Mouse (Mus musculus) left cerebral cortex, adult 18-20 months (tissue): ENCODE measurements around the gene Olfr1472. TPM values are rescaled to one million over a fixed set of nuclear protein-coding genes. Genes with fewer than 3 reads are reported as not detected.
"Not testable (repeated sequence)": the region's sequence is repeated elsewhere in the genome, so short reads cannot be mapped to it uniquely, and the experiment has no call there.

Source experiments
- DNase-seq, 2 experiments: peaks; one replicate each; pipeline ENCODE4 v3.0.0; 2021 to 2022; ENCODE audit warnings: low spot score in 2 of 2, mixed read lengths in 1 of 2
- long read RNA-seq, 2 experiments: library from polyadenylated mRNA; stranded (forward); transcript quantifications; one replicate each; pipeline ENCODE4 v2.0.0; 2021
- total RNA-seq, 2 experiments: library from RNA; stranded (reverse); gene quantifications; 2 replicates each; pipeline ENCODE4 v1.2.3; 2021

Olfr1472 gene
- not detected for total RNA-seq
- long read RNA-seq, experiment 1, result 0 reads
- long read RNA-seq, experiment 2, result 0 reads

DNA sequence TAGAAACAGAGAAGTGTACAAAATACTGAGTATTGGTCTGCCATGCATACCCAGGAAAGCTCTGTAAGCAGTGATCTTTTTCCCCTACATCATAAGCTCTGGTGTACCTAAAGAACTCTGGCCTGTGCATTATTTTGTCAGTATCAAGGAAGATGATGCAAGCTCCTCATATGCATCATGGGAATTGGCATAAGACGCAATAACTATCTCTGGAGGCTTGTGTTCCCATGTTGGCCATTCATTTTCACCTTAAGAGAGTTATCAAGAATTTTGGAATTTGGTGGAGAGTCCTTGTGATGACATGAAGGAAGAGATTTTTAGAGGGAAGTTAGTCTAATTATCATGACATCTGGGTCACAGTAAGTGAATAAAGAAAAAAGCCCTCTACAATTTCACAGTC, at the start of gene Olfr1472:
Olfr1472 (minus strand) TSS at position 101 of the 400 bp plus-strand sequence.
- DNase-seq, result no peak

DNA sequence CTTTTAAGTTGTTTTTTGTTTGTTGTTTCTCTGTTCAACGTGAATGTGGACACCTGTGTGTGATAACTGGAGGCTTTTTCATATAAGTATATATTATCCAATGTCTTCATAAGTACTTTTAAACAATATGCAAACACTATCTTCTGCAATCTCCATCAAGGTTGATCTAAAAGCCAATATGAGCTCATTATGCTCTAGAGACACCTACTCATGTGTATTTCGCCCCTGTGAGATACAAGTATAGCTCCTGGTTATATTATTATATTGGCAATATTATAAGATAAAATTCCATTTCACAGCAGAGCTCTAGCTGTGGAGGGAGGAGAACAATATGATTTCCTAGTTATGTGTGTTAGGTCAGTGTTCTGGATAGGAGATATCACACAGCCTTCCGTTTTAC, 44.4 kb upstream of the Olfr1472 start, which contains the start of gene Olfr1477:
Olfr1477 (plus strand) TSS at position 301 of the 400 bp plus-strand sequence.
- no peak for DNase-seq

DNA sequence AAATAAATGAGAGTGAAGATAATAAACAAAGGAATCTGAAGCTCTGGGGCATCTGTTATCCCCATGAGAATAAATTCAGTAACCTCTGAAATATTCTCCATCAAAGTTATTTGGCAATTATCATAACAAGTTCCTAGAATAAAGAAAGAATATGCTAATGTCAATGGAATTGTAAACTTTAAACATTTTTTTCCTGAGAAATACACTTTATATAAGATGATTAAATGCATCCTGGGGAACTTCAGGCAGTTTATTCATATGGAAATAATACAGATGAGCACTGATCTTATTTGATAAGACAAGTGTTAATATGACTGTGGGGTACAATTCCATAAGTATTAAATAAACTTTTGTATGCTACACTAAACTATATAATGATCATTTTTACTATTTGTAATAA, 24.2 kb upstream of the Olfr1472 start, which contains the start of gene Olfr1475:
Olfr1475 (minus strand) TSS at position 101 of the 400 bp plus-strand sequence.
- DNase-seq, result no peak

DNA sequence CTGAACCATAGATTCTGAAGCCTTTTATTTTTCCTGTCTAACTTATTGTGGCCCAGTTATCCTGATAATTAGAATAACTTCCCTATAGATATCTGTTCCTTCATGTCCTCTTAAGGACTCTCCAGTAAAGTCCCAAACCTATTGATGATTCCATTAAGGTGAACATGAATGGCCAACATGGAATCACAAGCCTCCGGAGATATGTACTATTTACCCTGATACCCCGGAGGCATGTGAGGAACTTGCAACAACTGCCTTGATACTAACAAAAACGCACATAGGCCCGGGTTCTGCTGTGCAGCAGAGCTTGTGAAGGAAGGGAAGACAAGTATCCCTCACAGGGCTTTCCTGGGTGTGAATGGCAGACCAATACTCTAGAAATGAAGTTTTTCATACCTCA, 13.4 kb upstream of the Olfr1472 start, which contains the start of gene Olfr1474:
Olfr1474 (plus strand) TSS at position 301 of the 400 bp plus-strand sequence.
- DNase-seq, result not testable (repeated sequence)

DNA sequence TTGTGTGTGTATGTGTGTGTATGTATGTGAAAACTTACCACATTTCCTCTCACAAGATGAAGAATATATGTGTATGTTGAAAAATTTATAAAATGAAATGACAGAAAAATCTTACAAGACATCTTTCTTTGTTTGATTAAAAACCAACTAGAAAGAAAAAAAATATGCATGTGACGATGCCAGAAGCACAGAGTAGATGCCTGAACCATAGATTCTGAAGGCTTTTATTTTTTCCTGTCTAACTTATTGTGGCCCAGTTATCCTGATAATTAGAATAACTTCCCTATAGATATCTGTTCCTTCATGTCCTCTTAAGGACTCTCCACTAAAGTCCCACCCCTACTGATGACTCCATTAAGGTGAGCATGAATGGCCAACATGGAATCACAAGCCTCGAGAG, 12.8 kb downstream of the Olfr1472 start, which contains the start of gene Olfr1471:
Olfr1471 (plus strand) TSS at position 301 of the 400 bp plus-strand sequence.
- not testable (repeated sequence) for DNase-seq

DNA sequence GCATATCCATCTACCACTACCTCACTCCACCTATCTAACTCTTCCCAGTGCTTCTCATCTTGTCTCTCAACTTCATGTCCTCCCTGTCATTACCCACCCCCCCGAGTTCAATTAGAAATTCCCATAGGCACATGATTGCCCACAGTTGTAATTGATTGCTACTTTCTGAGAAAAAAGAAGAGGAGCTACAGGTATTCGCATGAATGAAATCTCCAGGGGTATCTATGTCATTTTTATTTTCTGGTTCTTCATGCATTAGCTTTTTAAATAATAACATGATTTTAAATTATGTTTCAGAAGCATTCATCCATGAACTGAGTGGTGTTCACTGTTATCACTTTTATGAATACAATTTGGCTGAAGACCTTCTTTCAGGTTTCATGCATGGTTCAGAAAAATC, 48.3 kb downstream of the Olfr1472 start, which contains the start of gene Olfr1469:
Olfr1469 (plus strand) TSS at position 301 of the 400 bp plus-strand sequence.
- no peak for DNase-seq

Other genes with a start within 250 kb of the Olfr1472 start
- gene Olfr1463, start 224.8 kb downstream of the Olfr1472 start, total RNA-seq, result not detected
- gene Olfr1465, start 140.5 kb downstream of the Olfr1472 start, total RNA-seq, result not detected
- gene Olfr1466, start 117.2 kb downstream of the Olfr1472 start, total RNA-seq, result not detected
- gene Olfr1467, start 93.8 kb downstream of the Olfr1472 start, total RNA-seq, result not detected
- not detected for gene Olfr1469, start 48.2 kb downstream of the Olfr1472 start, total RNA-seq
- gene Olfr1471, start 12.7 kb downstream of the Olfr1472 start, total RNA-seq, result not detected
- gene Olfr1474, start 13.5 kb upstream of the Olfr1472 start, total RNA-seq, result not detected
- gene Olfr1475, start 24.1 kb upstream of the Olfr1472 start, total RNA-seq, result not detected
- gene Olfr1477, start 44.5 kb upstream of the Olfr1472 start, total RNA-seq, result not detected
- gene Olfr1480, start 71.8 kb upstream of the Olfr1472 start, total RNA-seq, result not detected
- gene Olfr1484, start 127.4 kb upstream of the Olfr1472 start, total RNA-seq, result not detected
- gene Olfr1487, start 161.3 kb upstream of the Olfr1472 start, total RNA-seq, result not detected
- gene Olfr1489, start 175.5 kb upstream of the Olfr1472 start, total RNA-seq, result not detected
- gene Olfr1490, start 195.0 kb upstream of the Olfr1472 start, total RNA-seq, result not detected
- gene Olfr1491, start 241.2 kb upstream of the Olfr1472 start, total RNA-seq, result not detected